Mouse (Mus musculus) urinary bladder, postnatal 25 days (tissue): Measurements from ENCODE around the gene Gm17364.
A peak's percentile ranks its signal among the peaks of the same experiment; 100 is the strongest.
"Not testable (repeated sequence)": the region's sequence is repeated elsewhere in the genome, so short reads cannot be mapped to it uniquely, and the experiment has no call there.

Experiments
- DNase-seq: peaks from one replicate; pipeline ENCODE4 v3.0.0; 2022; ENCODE audit warnings: low spot score

The Gm17364 gene

DNA sequence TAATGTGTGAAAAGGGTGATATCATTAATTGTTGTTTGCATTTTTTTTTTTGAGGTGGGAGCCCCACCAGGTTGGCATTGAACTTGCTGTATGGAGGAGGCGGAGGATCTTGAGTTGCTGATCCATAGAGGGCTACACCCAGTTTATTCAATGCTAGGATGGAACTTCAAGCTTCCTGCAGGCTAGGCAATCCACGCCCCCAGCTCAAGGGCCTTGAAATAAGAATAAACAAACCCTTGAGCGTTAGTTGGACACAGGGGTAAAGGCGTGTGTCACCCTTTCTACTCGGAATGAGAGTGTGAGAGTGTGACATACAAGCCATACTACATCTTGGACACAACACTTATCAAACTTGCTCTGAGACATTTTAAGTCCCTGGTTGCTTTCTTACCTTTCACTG, 22.1 kb downstream of the Gm17364 start:
- DNase-seq = no peak

- not testable (repeated sequence) for DNase-seq
Measured at GRCm38 (mm10) chr13:41251232-41251631, 22.5 kb downstream of the Gm17364 start.

- no peak for DNase-seq
Measured at GRCm38 (mm10) chr13:41250318-41250981, 23.3 kb downstream of the Gm17364 start.

- peak; percentile 75 for DNase-seq
Measured at GRCm38 (mm10) chr13:41249538-41250317, 24.0 kb downstream of the Gm17364 start, which contains the start of gene Smim13. Smim13 (plus strand) TSS chr13:41249844.

DNA sequence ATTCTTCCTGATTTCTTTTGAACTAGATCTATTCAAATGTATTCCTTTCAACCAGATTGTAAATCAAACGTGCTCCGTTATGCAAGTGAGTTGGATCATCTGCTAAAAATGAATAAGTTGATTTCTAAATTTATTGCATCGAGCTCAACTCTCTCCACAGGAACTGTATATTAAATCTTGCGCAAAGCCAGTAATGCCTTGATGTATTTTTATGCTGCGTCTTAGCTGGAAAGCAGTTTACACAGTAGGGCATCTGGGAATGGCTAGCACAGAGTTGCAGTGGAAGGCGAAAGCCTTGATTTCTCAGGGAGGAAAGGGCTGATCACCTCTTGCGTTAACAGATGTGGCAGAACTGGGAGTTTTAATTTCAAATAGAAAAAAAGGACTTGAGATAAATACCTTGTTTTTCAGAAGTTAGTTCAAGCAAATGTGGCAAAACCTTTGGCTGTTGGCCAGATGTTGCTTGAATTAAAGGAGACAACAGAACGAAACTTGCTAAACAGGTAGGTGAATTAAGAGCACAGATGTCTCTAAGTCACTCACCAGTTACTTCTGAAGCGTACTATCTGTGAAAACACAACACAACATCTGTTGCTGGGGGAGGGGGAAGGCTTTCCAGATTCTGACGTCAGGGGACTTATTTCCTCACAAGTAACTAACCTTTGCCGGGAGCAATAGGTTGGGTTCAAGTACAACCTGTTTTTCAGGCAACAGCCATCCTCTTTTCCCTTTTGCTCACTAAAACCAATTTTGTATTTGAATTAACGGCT, 24.8 kb downstream of the Gm17364 start:
- no peak for DNase-seq

DNA sequence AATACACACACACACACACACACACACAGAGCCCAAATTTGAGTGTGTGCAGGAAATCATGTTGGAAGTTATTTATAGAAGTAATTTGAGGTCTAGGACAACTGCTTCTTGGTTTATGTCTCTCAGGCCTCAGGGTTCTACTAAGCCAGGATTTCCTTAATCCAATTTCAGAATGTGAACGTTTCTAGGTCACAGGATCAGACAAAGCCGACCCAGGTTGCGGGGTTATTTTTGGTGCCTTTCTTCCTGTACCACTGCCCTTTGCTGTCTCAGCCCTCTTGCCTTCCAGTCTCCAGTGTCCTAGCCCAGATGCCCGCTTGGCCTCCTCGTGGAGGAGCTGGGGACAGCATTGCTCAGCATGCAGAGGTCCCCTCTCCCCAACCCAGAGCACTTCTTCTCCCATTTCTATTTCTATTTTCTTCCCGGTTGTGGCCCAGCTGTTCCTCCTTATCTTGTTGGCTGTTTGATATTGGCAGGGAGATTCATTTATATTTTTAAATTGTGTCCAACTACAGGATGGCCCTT, 29.4 kb downstream of the Gm17364 start:
- no peak for DNase-seq

- DNase-seq = no peak
Measured at GRCm38 (mm10) chr13:41241557-41241956, 32.2 kb downstream of the Gm17364 start.

GRCm38 (mm10) chr13:41238805-41239130, 35.0 kb downstream of the Gm17364 start:
- DNase-seq = no peak

- no peak for DNase-seq
Measured at GRCm38 (mm10) chr13:41238035-41238804, 35.6 kb downstream of the Gm17364 start.

DNA sequence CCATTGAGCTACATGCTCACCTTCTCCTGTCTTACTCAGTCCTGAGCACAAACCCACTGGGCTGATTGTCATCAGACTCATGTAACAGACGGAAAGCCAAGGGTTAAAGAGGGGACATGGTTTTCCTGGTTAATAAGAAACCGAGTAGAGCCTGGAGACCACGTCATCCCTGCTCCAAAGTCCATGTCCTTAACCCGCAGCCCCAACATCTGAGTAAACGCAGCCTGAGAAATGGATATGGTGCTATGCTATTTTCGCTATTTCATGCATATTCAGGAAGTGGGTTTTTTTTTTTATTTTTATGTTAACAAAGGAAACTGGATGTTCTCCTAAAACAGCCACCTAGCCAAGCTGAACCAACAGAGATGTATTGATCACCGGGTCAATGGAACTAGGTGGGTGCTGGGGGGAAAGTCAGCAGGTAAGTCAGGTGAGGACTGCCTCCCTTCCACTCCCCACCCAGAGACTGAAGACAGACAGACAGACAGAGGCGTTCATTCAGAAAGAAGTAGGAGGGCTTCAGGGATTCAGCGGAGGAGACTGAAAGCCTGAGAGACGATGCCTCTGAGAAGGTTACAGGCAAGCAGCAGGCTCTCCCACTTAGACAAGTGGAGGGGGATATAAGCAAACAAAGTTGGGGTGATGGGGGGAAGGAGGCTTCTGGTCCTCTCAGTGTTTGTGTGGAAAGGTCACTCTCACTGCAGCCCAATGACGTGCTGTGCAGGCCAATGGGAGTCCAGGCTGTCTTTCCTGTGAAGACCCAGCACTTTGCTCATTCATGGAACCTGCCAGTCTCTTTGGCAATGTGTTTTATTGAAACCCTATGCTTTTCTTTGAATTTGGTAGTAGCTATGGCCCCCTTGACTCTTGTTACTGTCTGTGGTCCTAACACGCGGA, 37.7 kb downstream of the Gm17364 start:
- no peak for DNase-seq

DNA sequence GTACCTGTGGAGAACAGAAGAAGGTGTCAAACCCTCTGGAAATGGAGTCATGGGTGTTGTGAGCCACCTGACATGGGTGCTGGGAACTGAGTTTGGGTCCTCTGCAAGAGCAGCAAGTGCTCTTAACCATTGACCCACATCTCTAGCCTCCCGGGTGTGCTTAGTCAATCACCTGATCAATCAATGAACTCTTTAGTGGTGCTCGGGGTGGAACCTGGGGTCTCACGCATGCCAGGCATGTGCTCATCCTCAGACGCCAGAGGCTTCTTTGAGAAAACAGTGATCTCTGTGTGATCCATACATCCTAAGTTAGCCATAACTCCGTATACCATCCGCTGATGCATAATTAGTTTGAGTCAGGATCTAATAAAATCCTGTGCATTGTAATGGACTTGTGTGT, 38.6 kb downstream of the Gm17364 start:
- no peak for DNase-seq

DNA sequence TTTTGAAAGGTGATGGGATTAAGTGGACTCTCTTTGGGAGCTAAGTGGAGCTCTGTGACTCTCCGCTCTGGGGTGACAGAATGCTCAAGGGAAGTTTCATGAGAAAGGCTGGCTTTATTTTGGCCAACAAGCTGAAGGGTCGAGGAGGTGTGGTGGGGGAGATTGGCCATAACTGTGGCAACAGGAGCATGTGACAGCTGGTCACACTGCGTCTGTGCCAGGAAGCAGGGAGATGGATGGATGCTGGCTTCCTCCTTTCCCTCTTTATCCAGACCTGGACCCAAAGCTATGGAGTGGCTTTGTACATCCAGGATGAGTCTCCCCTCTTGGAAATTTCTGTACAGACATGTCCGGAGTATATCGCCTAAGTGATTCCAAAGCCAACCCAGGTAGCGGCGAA, 40.5 kb downstream of the Gm17364 start:
- DNase-seq = no peak

GRCm38 (mm10) chr13:41232209-41232608, 41.6 kb downstream of the Gm17364 start:
- DNase-seq = no peak

GRCm38 (mm10) chr13:41231389-41231983, 42.3 kb downstream of the Gm17364 start:
- DNase-seq = no peak

GRCm38 (mm10) chr13:41230256-41230655, 43.5 kb downstream of the Gm17364 start:
- no peak for DNase-seq

DNA sequence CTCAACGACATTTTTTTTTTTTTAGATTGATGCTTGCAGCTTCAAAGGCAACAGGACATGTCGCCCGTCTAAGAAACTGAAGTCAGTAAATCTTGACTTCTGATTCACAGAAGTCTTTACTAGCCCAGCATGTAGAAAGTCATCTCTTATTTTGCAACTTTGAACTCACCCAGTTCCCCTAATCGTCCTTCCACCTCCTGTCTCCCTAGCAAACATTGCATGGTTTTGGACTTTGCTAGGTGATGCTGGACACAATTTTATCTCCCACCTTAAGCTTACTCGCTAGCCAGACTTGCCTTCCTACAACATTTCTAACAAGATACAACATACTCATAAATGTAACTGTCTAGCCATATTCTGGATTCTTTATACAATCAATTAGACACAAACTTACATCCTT, 45.7 kb downstream of the Gm17364 start:
- no peak for DNase-seq

- DNase-seq = no peak
Measured at GRCm38 (mm10) chr13:41226513-41226912, 47.3 kb downstream of the Gm17364 start.
